Mouse (Mus musculus) heart, postnatal 0 days (tissue): ENCODE measurements at regions not wholly inside any gene's neighbourhood (a gene's known extent, or its start where the extent isn't known, plus 50 kb on each side); places are given as distances from the start of the nearest gene placed in this dataset.

ENCODE experiments used
- ATAC-seq: fragments of 200-750 bp; cut with Nextera tagmentation; 2 replicates; pipeline ENCODE4 v1.8.0; 2017; ENCODE audit warnings: low read depth, moderate number of reproducible peaks, moderate library complexity; ENCODE audit not compliant: insufficient read depth
- DNase-seq: peaks from one replicate; pipeline ENCODE4 v3.0.0-alpha.2; 2016; ENCODE audit warnings: low spot score
- H3K27ac ChIP-seq: fragments of 300-500 bp; sonication (generic); 2 replicates; pipeline ENCODE4 v1.5.1; 2014; ENCODE audit warnings: low read depth, mild to moderate bottlenecking
- H3K27me3 ChIP-seq: fragments of 300-500 bp; sonication (generic); 2 replicates; pipeline ENCODE4 v1.6.1; 2014; ENCODE audit warnings: low read length, mixed read lengths; ENCODE audit not compliant: control insufficient read depth, insufficient read depth
- H3K36me3 ChIP-seq: fragments of 300-500 bp; sonication (generic); replicated peaks from 2 replicates; pipeline ENCODE4 v1.6.1; 2014; ENCODE audit warnings: low read length, mixed read lengths; ENCODE audit not compliant: control insufficient read depth, insufficient read depth
- H3K4me1 ChIP-seq: fragments of 300-500 bp; sonication (generic); 2 replicates; pipeline ENCODE4 v1.6.1; 2014; ENCODE audit warnings: antibody characterized with exemption; ENCODE audit not compliant: control insufficient read depth, insufficient read depth
- H3K4me2 ChIP-seq: fragments of 300-500 bp; sonication (generic); 2 replicates; pipeline ENCODE4 v1.6.1; 2014; ENCODE audit warnings: low read depth, mild to moderate bottlenecking, low read length, moderate library complexity
- H3K4me3 ChIP-seq: fragments of 300-500 bp; sonication (generic); 2 replicates; pipeline ENCODE4 v1.5.1; 2014; ENCODE audit warnings: low read depth, low read length
- H3K9ac ChIP-seq: fragments of 300-500 bp; sonication (generic); replicated peaks from 2 replicates; pipeline ENCODE4 v1.6.1; 2014; ENCODE audit warnings: low read depth, low read length, mixed read lengths
- H3K9me3 ChIP-seq: fragments of 300-500 bp; sonication (generic); replicated peaks from 2 replicates; pipeline ENCODE4 v1.6.1; 2016; ENCODE audit warnings: low read length; ENCODE audit not compliant: control insufficient read depth
- CTCF ChIP-seq: IDR thresholded peaks from 2 replicates; pipeline ENCODE4 v1.5.1; 2016; ENCODE audit warnings: antibody characterized with exemption, control low read depth, low read depth
- EP300 ChIP-seq: IDR thresholded peaks from 2 replicates; pipeline ENCODE4 v1.6.1; 2016; ENCODE audit warnings: antibody characterized with exemption, low read depth
- WGBS: fragments of 180-500 bp; shearing (Covaris S2); extraction: QIAGEN DNeasy Blood & Tissue Kit; methylation state at CpG from one replicate; pipeline ENCODE4 v1.1.7; 2014; 5-methylcytosine and 5-hydroxymethylcytosine counted together

- no peaks in the 10 kb centered on the region for H3K27me3 ChIP-seq
- no peak overlapping the region for H3K4me2 ChIP-seq
- H3K36me3 ChIP-seq = no peaks in the 10 kb centered on the region
- 60% methylated on average over 1 of the region's 1 CpGs for WGBS
- no peaks in the 10 kb centered on the region for H3K9me3 ChIP-seq
- H3K4me1 ChIP-seq = no peaks in the 10 kb centered on the region
- TF ChIP-seq EP300 (no peak), CTCF (no peak)
- H3K27ac ChIP-seq = no peak overlapping the region
- no peak overlapping the region for H3K9ac ChIP-seq
- ATAC-seq (no peak), DNase-seq (no peak)
- no peak overlapping the region for H3K4me3 ChIP-seq
Measured at GRCm38 (mm10) chr3:82781464-82781863, 94.8 kb downstream of the Rbm46 start.

- TF ChIP-seq CTCF = no peak
- no peak for TF ChIP-seq EP300
- no peak for ATAC-seq
- H3K4me2 ChIP-seq = no peak overlapping the region
- no peak overlapping the region for H3K9ac ChIP-seq
- H3K4me1 ChIP-seq = no peaks in the 10 kb centered on the region
- WGBS = 83% methylated on average over 8 of the region's 8 CpGs
- H3K4me3 ChIP-seq = no peak overlapping the region
- H3K27me3 ChIP-seq = no peaks in the 10 kb centered on the region
- no peaks in the 10 kb centered on the region for H3K36me3 ChIP-seq
- DNase-seq = no peak
- no peaks in the 10 kb centered on the region for H3K9me3 ChIP-seq
- no peak overlapping the region for H3K27ac ChIP-seq
Measured at GRCm38 (mm10) chr3:82770512-82771270, 105.6 kb downstream of the Rbm46 start.

- no peak for TF ChIP-seq EP300
- TF ChIP-seq CTCF = no peak
- Histone ChIP-seq H3K9me3 (no peaks in the 10 kb centered on the region), H3K4me3 (no peak overlapping the region), H3K27ac (no peak overlapping the region), H3K9ac (no peak overlapping the region), H3K4me2 (no peak overlapping the region), H3K36me3 (no peaks in the 10 kb centered on the region), H3K27me3 (no peaks in the 10 kb centered on the region), H3K4me1 (no peaks in the 10 kb centered on the region)
- 58% methylated on average over 5 of the region's 5 CpGs for WGBS
- ATAC-seq (no peak), DNase-seq (no peak)
Measured at GRCm38 (mm10) chr3:82767484-82767883, 108.8 kb downstream of the Rbm46 start.

- ATAC-seq = no peak
- Histone ChIP-seq H3K4me3 (no peak overlapping the region), H3K36me3 (no peaks in the 10 kb centered on the region), H3K9me3 (no peaks in the 10 kb centered on the region), H3K27me3 (no peaks in the 10 kb centered on the region), H3K9ac (no peak overlapping the region), H3K27ac (no peak overlapping the region), H3K4me1 (no peaks in the 10 kb centered on the region), H3K4me2 (no peak overlapping the region)
- DNase-seq = no peak
- TF ChIP-seq EP300 (no peak), CTCF (no peak)
- 70% methylated on average over 2 of the region's 2 CpGs for WGBS
Measured at GRCm38 (mm10) chr3:82759946-82760345, 116.3 kb downstream of the Rbm46 start.

- no peaks in the 10 kb centered on the region for H3K9me3 ChIP-seq
- no peak overlapping the region for H3K4me2 ChIP-seq
- no peak overlapping the region for H3K4me3 ChIP-seq
- no peaks in the 10 kb centered on the region for H3K36me3 ChIP-seq
- TF ChIP-seq CTCF = no peak
- no peak for TF ChIP-seq EP300
- WGBS = 50% methylated on average over 1 of the region's 1 CpGs
- no peaks in the 10 kb centered on the region for H3K27me3 ChIP-seq
- no peak overlapping the region for H3K27ac ChIP-seq
- DNase-seq (no peak), ATAC-seq (no peak)
- H3K4me1 ChIP-seq = no peaks in the 10 kb centered on the region
- H3K9ac ChIP-seq = no peak overlapping the region
Measured at GRCm38 (mm10) chr3:82758967-82759366, 117.3 kb downstream of the Rbm46 start.

GRCm38 (mm10) chr3:82725546-82725945 lies 150.7 kb downstream of the Rbm46 start:
- Histone ChIP-seq H3K4me1 (no peaks in the 10 kb centered on the region), H3K4me3 (no peak overlapping the region), H3K36me3 (no peaks in the 10 kb centered on the region), H3K4me2 (no peak overlapping the region), H3K27me3 (no peaks in the 10 kb centered on the region), H3K9me3 (no peaks in the 10 kb centered on the region), H3K9ac (no peak overlapping the region), H3K27ac (no peak overlapping the region)
- TF ChIP-seq CTCF (peak; percentile 78), EP300 (no peak)
- ATAC-seq = no peak
- 16% methylated on average over 3 of the region's 3 CpGs for WGBS
- no peak for DNase-seq
